Mouse (Mus musculus): ENCODE data around the gene Spata2. TPM values are rescaled to one million over a fixed set of nuclear protein-coding genes. Genes with fewer than 3 reads are reported as not detected.
A peak's percentile ranks its signal among the peaks of the same experiment; 100 is the strongest.

Gene Spata2
- polyA plus RNA-seq, 1 experiment from 2014 or later, result 22.1 TPM

GRCm38 (mm10) chr2:167487551-167487950 is 5.1 kb downstream of the Spata2 start:
- WGBS, result 93% methylated on average over 6 of the region's 6 CpGs
- Histone ChIP-seq H3K9ac (ENCODE audit: low read length) (no peak overlapping the region), H3K4me3 (ENCODE audit: low read depth, low read length) (no peak overlapping the region)

GRCm38 (mm10) chr2:167486573-167486972 is 6.1 kb downstream of the Spata2 start:
- Histone ChIP-seq H3K4me2 (ENCODE audit: low read length) (no peak overlapping the region), H3K4me3 (ENCODE audit: low read depth, low read length) (no peak overlapping the region), H3K27me3 (replicated peaks; ENCODE audit: control insufficient read depth, insufficient read depth, low read length) (no peaks in the 10 kb centered on the region), H3K27ac (ENCODE audit: low read depth, low read length) (no peak overlapping the region), H3K4me1 (ENCODE audit: control insufficient read depth, insufficient read depth, low read length) (peaks cover 11% of the 10 kb centered on the region), H3K9ac (ENCODE audit: low read length) (no peak overlapping the region), H3K36me3 (ENCODE audit: control insufficient read depth, insufficient read depth, low read length) (peaks cover 36% of the 10 kb centered on the region), H3K9me3 (replicated peaks; ENCODE audit: control insufficient read depth, low read length) (no peaks in the 10 kb centered on the region)
- DNase-seq (ENCODE audit: low spot score) (no peak), ATAC-seq (no peak)
- WGBS, result 85% methylated on average over 4 of the region's 4 CpGs

More at GRCm38 (mm10) chr2:167487551-167487950, 5.1 kb downstream of the Spata2 start:
- peaks cover 32% of the 10 kb centered on the region for H3K36me3 ChIP-seq (ENCODE audit: control insufficient read depth, insufficient read depth, low read length)
- H3K9me3 ChIP-seq (replicated peaks; ENCODE audit: control insufficient read depth, low read length), result no peaks in the 10 kb centered on the region
- H3K27ac ChIP-seq (ENCODE audit: low read depth, low read length), result no peak overlapping the region
- DNase-seq (ENCODE audit: low spot score) (no peak), ATAC-seq (no peak)
- H3K27me3 ChIP-seq (replicated peaks; ENCODE audit: control insufficient read depth, insufficient read depth, low read length), result no peaks in the 10 kb centered on the region
- peaks cover 15% of the 10 kb centered on the region for H3K4me1 ChIP-seq (ENCODE audit: control insufficient read depth, insufficient read depth, low read length)
- H3K4me2 ChIP-seq (ENCODE audit: low read length), result no peak overlapping the region

- H3K9me3 ChIP-seq (replicated peaks; ENCODE audit: control insufficient read depth, low read length), result no peaks in the 10 kb centered on the region
- no peak overlapping the region for H3K4me3 ChIP-seq (ENCODE audit: low read depth, low read length)
- peaks cover 41% of the 10 kb centered on the region for H3K36me3 ChIP-seq (ENCODE audit: control insufficient read depth, insufficient read depth, low read length)
- WGBS, result 79% methylated on average over 7 of the region's 7 CpGs
- H3K4me2 ChIP-seq (ENCODE audit: low read length), result no peak overlapping the region
- H3K9ac ChIP-seq (ENCODE audit: low read length), result no peak overlapping the region
- peak; percentile 45 for DNase-seq (ENCODE audit: low spot score)
- H3K4me1 ChIP-seq (ENCODE audit: control insufficient read depth, insufficient read depth, low read length), result peaks cover 3% of the 10 kb centered on the region
- 0 out of 2 replicates have a peak overlapping the region, but pooled peaks have one; percentile 21 for H3K27ac ChIP-seq (ENCODE audit: low read depth, low read length)
- peak; percentile 40; the same call in 1 of the 2 replicates for ATAC-seq
- no peaks in the 10 kb centered on the region for H3K27me3 ChIP-seq (replicated peaks; ENCODE audit: control insufficient read depth, insufficient read depth, low read length)
Measured at GRCm38 (mm10) chr2:167485501-167486377, 6.9 kb downstream of the Spata2 start.

- H3K27ac ChIP-seq (ENCODE audit: low read depth, low read length), result no peak overlapping the region
- DNase-seq (ENCODE audit: low spot score) (no peak), ATAC-seq (no peak)
- no peaks in the 10 kb centered on the region for H3K9me3 ChIP-seq (replicated peaks; ENCODE audit: control insufficient read depth, low read length)
- no peaks in the 10 kb centered on the region for H3K27me3 ChIP-seq (replicated peaks; ENCODE audit: control insufficient read depth, insufficient read depth, low read length)
- H3K4me3 ChIP-seq (ENCODE audit: low read depth, low read length), result no peak overlapping the region
- H3K9ac ChIP-seq (ENCODE audit: low read length), result no peak overlapping the region
- peaks cover 47% of the 10 kb centered on the region for H3K36me3 ChIP-seq (ENCODE audit: control insufficient read depth, insufficient read depth, low read length)
- H3K4me2 ChIP-seq (ENCODE audit: low read length), result no peak overlapping the region
- H3K4me1 ChIP-seq (ENCODE audit: control insufficient read depth, insufficient read depth, low read length), result peaks cover 3% of the 10 kb centered on the region; the same call in 1 of the 2 replicates
- WGBS, result 94% methylated on average over 11 of the region's 11 CpGs
Measured at GRCm38 (mm10) chr2:167484932-167485331, 7.8 kb downstream of the Spata2 start.

- H3K9ac ChIP-seq (ENCODE audit: low read length), result no peak overlapping the region
- 96% methylated on average over 24 of the region's 24 CpGs for WGBS
- H3K27me3 ChIP-seq (replicated peaks; ENCODE audit: control insufficient read depth, insufficient read depth, low read length), result no peaks in the 10 kb centered on the region
- peaks cover 47% of the 10 kb centered on the region for H3K36me3 ChIP-seq (ENCODE audit: control insufficient read depth, insufficient read depth, low read length)
- H3K4me2 ChIP-seq (ENCODE audit: low read length), result no peak overlapping the region
- no peaks in the 10 kb centered on the region for H3K9me3 ChIP-seq (replicated peaks; ENCODE audit: control insufficient read depth, low read length)
- H3K4me3 ChIP-seq (ENCODE audit: low read depth, low read length), result no peak overlapping the region
- H3K4me1 ChIP-seq (ENCODE audit: control insufficient read depth, insufficient read depth, low read length), result peaks cover 3% of the 10 kb centered on the region; the same call in 1 of the 2 replicates
- H3K27ac ChIP-seq (ENCODE audit: low read depth, low read length), result no peak overlapping the region
- ATAC-seq, result no peak
- DNase-seq (ENCODE audit: low spot score), result no peak
Measured at GRCm38 (mm10) chr2:167483827-167484410, 8.8 kb downstream of the Spata2 start.

- Histone ChIP-seq H3K9ac (ENCODE audit: low read length) (no peak overlapping the region), H3K4me3 (ENCODE audit: low read depth, low read length) (no peak overlapping the region), H3K4me1 (ENCODE audit: control insufficient read depth, insufficient read depth, low read length) (peaks cover 3% of the 10 kb centered on the region; the same call in 1 of the 2 replicates), H3K27me3 (replicated peaks; ENCODE audit: control insufficient read depth, insufficient read depth, low read length) (no peaks in the 10 kb centered on the region), H3K27ac (ENCODE audit: low read depth, low read length) (no peak overlapping the region), H3K36me3 (ENCODE audit: control insufficient read depth, insufficient read depth, low read length) (peaks cover 43% of the 10 kb centered on the region), H3K4me2 (ENCODE audit: low read length) (no peak overlapping the region), H3K9me3 (replicated peaks; ENCODE audit: control insufficient read depth, low read length) (no peaks in the 10 kb centered on the region)
- DNase-seq (ENCODE audit: low spot score) (no peak), ATAC-seq (no peak)
- WGBS, result 95% methylated on average over 27 of the region's 27 CpGs
Measured at GRCm38 (mm10) chr2:167483081-167483826, 9.4 kb downstream of the Spata2 start.

- no peak overlapping the region for H3K27ac ChIP-seq (ENCODE audit: low read depth, low read length)
- peaks cover 3% of the 10 kb centered on the region; the same call in 1 of the 2 replicates for H3K4me1 ChIP-seq (ENCODE audit: control insufficient read depth, insufficient read depth, low read length)
- H3K4me2 ChIP-seq (ENCODE audit: low read length), result no peak overlapping the region
- H3K9me3 ChIP-seq (replicated peaks; ENCODE audit: control insufficient read depth, low read length), result no peaks in the 10 kb centered on the region
- WGBS, result 94% methylated on average over 4 of the region's 4 CpGs
- H3K36me3 ChIP-seq (ENCODE audit: control insufficient read depth, insufficient read depth, low read length), result peaks cover 43% of the 10 kb centered on the region
- H3K4me3 ChIP-seq (ENCODE audit: low read depth, low read length), result no peak overlapping the region
- no peak for DNase-seq (ENCODE audit: low spot score)
- no peak overlapping the region for H3K9ac ChIP-seq (ENCODE audit: low read length)
- H3K27me3 ChIP-seq (replicated peaks; ENCODE audit: control insufficient read depth, insufficient read depth, low read length), result no peaks in the 10 kb centered on the region
- ATAC-seq, result no peak
Measured at GRCm38 (mm10) chr2:167482681-167483080, 10.0 kb downstream of the Spata2 start.

- ATAC-seq (no peak), DNase-seq (ENCODE audit: low spot score) (no peak)
- WGBS, result 79% methylated on average over 1 of the region's 1 CpGs
- peaks cover 49% of the 10 kb centered on the region for H3K36me3 ChIP-seq (ENCODE audit: control insufficient read depth, insufficient read depth, low read length)
- H3K27me3 ChIP-seq (replicated peaks; ENCODE audit: control insufficient read depth, insufficient read depth, low read length), result no peaks in the 10 kb centered on the region
- H3K9me3 ChIP-seq (replicated peaks; ENCODE audit: control insufficient read depth, low read length), result no peaks in the 10 kb centered on the region
- H3K4me1 ChIP-seq (ENCODE audit: control insufficient read depth, insufficient read depth, low read length), result peaks cover 15% of the 10 kb centered on the region
- no peak overlapping the region for H3K4me3 ChIP-seq (ENCODE audit: low read depth, low read length)
- no peak overlapping the region for H3K4me2 ChIP-seq (ENCODE audit: low read length)
- H3K27ac ChIP-seq (ENCODE audit: low read depth, low read length), result no peak overlapping the region
- H3K9ac ChIP-seq (ENCODE audit: low read length), result no peak overlapping the region
Measured at GRCm38 (mm10) chr2:167479501-167479900, 13.2 kb downstream of the Spata2 start.
